Mouse (Mus musculus): ENCODE measurements around the gene Olfr472.
"Not testable (repeated sequence)": the region's sequence is repeated elsewhere in the genome, so short reads cannot be mapped to it uniquely, and the experiment has no call there.

The Olfr472 gene

GRCm38 (mm10) chr7:107897602-107898001, at the start of gene Olfr472:
Gene Olfr472, plus strand, starts transcription at chr7:107897902.
- no peak for DNase-seq

GRCm38 (mm10) chr7:107930146-107930545, 32.4 kb downstream of the Olfr472 start, which contains the start of gene Olfr473:
Gene Olfr473, plus strand, starts transcription at chr7:107930446.
- no peak for DNase-seq

DNA sequence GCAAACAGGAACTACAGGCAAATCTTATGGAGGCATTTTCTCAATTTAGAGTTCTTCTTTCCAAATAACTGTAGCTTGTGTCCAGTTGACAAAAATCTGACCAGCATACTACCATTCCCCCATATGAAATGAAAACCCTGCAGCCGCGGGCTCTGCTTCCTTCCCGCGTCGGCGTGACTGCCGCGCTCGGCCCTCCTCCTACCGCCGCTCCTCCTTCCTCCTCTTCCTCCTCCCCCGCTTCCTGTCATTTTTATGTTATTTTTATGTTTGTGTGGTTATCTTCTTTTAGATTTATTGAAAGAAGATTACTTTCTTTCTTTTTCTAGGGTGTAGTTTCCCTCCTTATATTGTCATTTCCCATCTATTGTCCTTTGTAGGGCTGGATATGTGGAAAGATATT, 54.8 kb downstream of the Olfr472 start:
- not testable (repeated sequence) for DNase-seq

DNA sequence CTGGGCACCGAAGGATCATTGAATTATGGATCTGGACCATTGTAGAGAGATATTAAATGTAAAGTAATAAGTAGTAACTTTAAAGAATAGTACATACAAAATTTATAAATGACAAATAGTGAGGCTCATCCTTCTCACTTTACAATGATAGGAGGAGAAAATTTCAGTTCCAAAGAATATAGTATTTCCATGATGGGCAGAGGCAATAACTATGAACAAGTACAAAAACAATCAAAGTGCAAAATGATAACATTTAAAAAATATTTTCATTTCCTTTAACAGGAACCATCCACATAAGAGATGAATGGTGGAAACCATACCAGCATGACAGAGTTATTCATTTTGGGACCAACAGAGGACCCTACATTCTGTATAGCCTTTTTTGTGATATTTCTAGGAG, 56.6 kb downstream of the Olfr472 start, which contains the start of gene Olfr474:
Olfr474 (plus strand) TSS at position 301 of the 400 bp plus-strand sequence.
- no peak for DNase-seq

All from right cerebral cortex, postnatal 25 days (tissue).